Mouse (Mus musculus) bone marrow macrophage, adult 2 months (primary cell): ENCODE results near the gene Gm9195.

Source experiments
- CTCF ChIP-seq: IDR thresholded peaks from 2 replicates; pipeline ENCODE4 v1.5.1; 2012; ENCODE audit warnings: low read depth, mild to moderate bottlenecking, low read length, moderate library complexity
- POLR2A ChIP-seq: IDR thresholded peaks from 2 replicates; pipeline ENCODE4 v1.6.1; 2012; ENCODE audit warnings: mild to moderate bottlenecking, low read depth, low read length, borderline replicate concordance

- TF ChIP-seq POLR2A (no peak), CTCF (no peak)
Measured at GRCm38 (mm10) chr14:72490367-72490766, 1.3 kb downstream of the Gm9195 start.
